Mouse (Mus musculus): ENCODE data around the gene Atl3.

Atl3 gene

GRCm38 (mm10) chr19:7500701-7501100, 6.9 kb downstream of the Atl3 start:
- DNase-seq, result peak; percentile 36 to 76

- no peak for DNase-seq
These were observed 8.6 kb downstream of the Atl3 start for GRCm38 (mm10) chr19:7502432-7502831.

GRCm38 (mm10) chr19:7506321-7506720, 12.5 kb downstream of the Atl3 start:
- no peak for DNase-seq

GRCm38 (mm10) chr19:7508026-7508425, 14.2 kb downstream of the Atl3 start:
- peak in 1 of 2 experiments; percentile 39 for DNase-seq

DNA sequence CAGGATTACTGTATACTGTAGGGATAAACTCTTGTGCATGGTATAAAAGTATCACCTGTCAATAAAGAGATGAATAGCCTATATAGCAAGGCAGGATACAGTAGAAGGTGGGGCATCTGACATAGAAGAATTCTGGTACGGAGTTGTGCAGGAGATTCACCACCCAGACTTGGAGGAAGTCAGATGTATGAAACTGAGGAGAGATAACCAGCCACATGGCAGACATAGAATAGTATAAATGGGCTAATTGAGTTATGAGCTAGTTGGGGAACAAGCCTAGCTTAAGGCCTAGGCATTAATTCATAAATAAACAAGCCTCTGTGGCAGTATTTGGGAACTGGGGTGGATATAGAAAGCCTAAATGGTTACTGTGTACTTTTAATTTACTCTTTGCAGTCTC, 22.6 kb downstream of the Atl3 start:
- DNase-seq, result no peak

- no peak for DNase-seq
These were observed 27.8 kb downstream of the Atl3 start for GRCm38 (mm10) chr19:7521619-7522018.

- no peak for DNase-seq
These were observed 29.0 kb downstream of the Atl3 start for GRCm38 (mm10) chr19:7522856-7523255.

GRCm38 (mm10) chr19:7523292-7523691, 29.5 kb downstream of the Atl3 start:
- peak; percentile 21 to 57 for DNase-seq

DNA sequence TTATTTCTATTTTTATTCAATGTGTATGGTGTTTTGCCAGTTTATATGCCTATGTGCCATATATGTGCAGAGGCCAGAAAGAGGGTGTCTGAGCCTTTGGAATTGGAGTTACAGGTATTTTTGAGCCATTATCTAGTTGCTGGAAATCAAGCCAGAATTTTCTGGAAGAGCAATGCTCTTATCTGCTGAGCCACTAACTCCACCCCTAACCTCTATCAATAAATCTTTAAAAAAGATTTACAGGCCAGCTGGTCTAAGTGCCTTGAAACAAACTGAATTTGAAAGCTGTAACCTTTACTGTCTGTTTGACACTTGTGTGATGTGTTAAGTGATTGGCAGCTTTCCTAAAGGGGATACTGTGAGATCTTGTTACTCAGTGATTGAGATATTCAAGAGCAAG, 29.9 kb downstream of the Atl3 start:
- no peak for DNase-seq

- no peak for DNase-seq
These were observed 31.0 kb downstream of the Atl3 start for GRCm38 (mm10) chr19:7524879-7525278.

- DNase-seq, result peak; percentile 25 to 79
These were observed 35.0 kb downstream of the Atl3 start for GRCm38 (mm10) chr19:7528639-7529428.

GRCm38 (mm10) chr19:7531906-7532305, 38.1 kb downstream of the Atl3 start:
- DNase-seq, result no peak

- peak in 1 of 2 experiments; percentile 32 for DNase-seq
These were observed 40.1 kb downstream of the Atl3 start for GRCm38 (mm10) chr19:7533891-7534290.

- DNase-seq, result no peak
These were observed 55.1 kb downstream of the Atl3 start for GRCm38 (mm10) chr19:7548924-7549323.

DNA sequence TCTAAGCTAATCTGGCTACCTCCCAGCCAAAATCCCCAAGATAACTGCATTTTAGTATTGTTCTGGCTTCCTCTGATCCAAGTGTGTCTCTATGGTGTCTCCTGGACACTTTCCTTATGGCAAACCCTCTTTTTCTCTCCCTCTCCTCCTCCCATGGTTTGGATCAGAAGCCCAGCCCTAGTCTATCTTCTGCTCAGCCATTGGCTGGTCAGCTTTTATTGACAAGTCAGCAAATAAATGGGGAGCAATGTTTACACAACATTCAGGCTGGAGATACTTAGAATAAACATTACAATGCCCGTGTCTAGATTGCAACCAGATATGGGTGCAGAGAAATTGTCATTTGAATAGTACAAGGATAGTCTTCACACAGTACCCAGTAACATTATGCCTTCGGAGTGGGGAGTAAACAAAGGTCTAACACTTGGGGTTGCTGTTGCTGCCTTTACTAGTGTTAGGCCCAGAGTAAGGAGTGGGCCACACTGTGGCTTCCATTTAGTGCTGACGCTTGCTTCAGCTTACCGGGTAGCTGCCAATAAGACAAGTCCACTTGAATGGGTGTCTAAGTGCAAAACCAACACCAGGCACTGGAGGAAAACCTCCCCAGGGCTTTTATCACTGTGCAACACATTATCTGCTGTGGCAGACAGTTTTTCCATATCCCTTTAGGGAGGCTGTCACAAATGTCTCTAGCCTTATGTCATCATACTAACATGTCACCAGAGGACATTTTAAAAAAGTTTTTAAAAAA, 57.9 kb downstream of the Atl3 start:
- no peak for DNase-seq

DNA sequence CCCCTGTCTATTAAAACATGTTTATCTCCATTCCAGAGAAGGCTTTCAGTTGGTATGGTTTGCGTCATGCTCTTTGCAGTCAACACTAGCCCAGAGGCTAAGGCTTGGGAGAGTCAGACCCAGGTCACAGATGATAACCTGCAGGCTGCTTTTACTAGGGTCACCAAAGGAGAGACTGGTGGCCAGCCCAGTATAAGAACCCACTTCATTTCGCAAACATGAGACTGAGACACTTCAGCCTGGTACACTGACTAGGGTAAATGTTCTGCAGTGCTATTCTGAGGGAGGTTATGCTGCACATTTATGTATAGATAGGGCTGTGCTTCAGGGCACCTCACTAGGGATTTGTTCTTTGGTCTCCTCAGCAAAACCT, 58.4 kb downstream of the Atl3 start:
- no peak for DNase-seq

- DNase-seq, result no peak
These were observed 59.6 kb downstream of the Atl3 start for GRCm38 (mm10) chr19:7553441-7553840.

DNA sequence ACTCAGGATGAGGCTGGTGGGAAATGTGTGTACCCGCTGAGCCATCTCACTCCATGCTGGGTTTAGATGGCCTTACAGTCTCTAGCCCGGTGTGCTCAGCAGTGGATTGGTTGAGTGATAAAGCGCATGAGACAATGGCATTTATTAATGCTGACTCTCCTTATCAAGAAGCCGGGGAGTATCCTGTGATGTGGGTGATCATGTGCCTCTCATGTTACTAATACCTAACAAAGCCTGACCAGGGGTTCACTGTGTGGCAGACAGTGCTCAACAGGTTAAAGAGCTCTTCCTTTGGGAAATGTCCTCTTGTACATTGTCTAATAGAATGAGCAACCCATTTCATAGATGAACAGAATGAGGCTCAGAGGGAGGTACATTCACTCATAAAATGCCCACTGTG, 61.0 kb downstream of the Atl3 start:
- no peak for DNase-seq

GRCm38 (mm10) chr19:7556641-7557040, 62.8 kb downstream of the Atl3 start:
- no peak for DNase-seq

- peak; percentile 87 for DNase-seq
These were observed 63.5 kb downstream of the Atl3 start, which contains the start of gene Pla2g16 for GRCm38 (mm10) chr19:7557328-7557822. Gene Pla2g16, plus strand, starts transcription at chr19:7557459.

DNA sequence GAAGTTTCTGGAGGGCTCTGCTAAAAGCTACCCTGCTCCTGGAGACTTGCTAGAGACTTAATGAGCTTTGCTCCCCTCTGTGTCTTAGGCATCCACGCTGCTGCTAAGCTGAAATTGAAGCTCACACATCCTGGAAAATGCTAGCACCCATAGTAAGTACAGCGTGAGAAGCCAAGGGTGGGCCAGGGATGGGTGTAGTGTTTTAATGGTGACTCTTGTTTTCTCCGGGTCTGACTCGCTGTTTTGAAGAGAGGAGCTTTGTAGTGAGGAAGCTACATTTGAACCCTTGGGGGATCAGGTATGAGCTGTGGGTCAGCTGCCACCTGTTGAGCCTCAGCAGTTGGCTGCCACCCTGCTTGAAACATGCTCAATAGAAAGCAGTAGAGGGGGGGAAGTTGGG, 64.0 kb downstream of the Atl3 start:
- DNase-seq, result no peak

DNA sequence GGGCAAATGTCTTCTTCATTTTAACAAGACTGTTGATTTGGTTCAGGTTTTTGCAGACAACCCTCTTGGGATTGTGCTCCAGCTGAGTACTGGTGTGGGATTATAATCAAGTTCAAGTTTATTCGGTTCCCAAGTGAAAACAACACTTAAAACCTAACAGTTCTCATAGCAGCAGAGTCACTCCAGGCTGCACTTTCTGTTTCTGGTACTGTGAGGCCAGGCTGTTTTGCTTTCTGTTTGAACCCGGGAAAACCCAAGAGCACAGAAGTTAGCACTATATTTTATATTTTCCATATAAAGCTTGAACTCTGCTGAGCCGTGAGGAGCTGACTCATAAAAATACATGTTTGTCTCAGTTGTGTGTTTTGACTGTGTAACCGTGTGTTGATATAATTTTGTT, 64.8 kb downstream of the Atl3 start:
- no peak for DNase-seq

DNA sequence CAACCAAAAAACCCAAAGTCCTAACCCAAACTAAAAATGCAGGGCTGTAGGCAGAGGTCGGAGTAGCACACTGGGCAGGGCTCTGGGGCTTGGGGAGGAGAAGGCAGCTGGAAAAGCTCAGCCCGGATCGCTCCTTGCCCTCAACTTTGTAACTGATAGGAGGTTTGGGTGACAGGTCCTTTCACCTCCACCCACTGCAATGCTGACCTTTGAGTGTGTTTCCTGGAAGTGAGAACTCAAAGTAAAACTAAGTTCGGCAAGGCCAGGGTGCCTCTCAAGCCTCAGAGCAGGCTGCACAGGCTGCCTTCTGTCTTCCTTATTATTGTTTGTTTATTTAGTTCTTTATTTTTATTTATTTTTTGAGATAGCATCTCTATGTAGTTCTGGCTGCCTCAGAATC, 66.1 kb downstream of the Atl3 start:
- peak in 1 of 2 experiments; percentile 13 for DNase-seq

DNA sequence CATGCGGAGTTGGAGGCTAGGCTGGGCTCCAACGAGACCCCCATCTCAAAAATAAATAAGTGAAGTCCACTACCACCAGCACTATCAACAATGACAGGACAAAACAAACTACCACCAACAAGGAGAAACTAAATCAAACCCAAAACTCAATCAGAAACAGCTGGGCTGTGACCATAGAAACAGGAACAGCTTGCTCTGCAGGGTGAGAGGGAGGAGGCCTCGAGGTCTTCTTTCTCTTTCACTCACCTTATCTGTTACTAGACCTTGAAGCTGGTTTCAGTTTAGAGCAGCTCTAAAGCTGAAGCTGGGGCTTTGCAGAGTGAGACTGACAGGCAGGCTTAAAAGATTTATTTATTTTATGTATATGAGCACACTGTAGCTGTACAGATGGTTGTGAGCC, 67.6 kb downstream of the Atl3 start:
- DNase-seq, result no peak

Data from kidney, postnatal 36 days (tissue).